Mouse (Mus musculus): ENCODE results near the gene Prkar1b.

Gene Prkar1b

GRCm38 (mm10) chr5:139146476-139147075 is 3.2 kb downstream of the Prkar1b start:
- ATAC-seq (ENCODE audit: low TSS enrichment), result no peak

GRCm38 (mm10) chr5:139145726-139146125 is 4.1 kb downstream of the Prkar1b start:
- no peak for ATAC-seq (ENCODE audit: low TSS enrichment)

DNA sequence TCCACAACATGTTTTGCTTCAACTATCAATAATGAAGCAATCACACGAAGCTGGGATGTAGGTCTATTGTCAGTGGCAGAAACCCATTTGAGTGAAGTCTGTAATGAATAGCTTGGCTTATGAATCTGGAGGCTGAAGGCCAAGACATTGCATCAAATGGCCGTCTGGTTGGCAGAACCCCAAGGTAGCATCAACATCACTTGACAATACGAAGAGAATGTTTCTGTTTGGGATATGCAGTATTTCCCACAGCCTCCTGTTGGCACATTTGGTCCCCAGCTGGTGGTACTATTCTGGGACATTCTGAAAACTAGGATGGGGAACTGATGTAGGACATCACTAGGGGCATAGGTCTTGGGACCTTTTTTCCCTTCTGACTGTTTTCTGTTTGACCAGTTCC is 5.9 kb downstream of the Prkar1b start:
- no peak for ATAC-seq (ENCODE audit: low TSS enrichment)

DNA sequence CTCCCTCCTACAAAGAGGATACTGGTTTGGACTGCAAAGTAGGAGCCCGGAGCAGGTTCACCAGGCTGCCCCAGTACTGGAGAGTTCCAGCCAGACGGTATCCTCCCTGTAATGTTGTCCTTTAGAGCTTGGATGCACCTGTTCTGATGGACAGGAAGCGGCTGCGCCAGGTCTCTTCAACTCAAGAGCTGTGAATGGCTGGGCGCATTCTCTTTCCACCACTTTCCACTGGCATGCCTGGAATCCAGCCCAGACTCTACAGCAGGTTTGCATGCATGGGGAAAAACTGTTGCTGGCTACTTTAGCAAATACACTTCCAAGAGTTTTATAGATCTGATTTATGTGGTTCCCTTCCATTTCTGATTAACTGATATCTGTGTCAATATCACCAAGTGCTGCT is 8.5 kb downstream of the Prkar1b start:
- ATAC-seq (ENCODE audit: low TSS enrichment), result 0 out of 2 replicates have a peak, but pooled peaks have one; percentile 11

DNA sequence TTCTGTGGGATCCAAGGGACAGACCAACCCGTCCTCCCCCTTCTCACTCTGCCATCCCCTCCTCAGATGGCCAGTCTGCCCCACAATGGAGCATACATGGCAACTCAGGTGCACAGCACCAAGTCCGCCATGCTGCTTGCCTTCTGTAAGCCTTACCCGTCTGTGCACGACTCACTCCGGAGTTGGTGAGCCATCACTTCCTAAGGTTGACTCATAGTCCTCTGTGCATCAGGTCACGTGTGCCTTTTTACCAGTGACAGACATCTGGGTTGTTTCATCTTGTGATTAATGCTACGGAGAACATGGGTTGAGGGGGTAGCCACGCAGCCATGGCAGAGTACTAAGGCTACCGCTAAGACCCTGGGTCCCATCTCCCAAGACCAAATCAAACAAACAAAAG is 9.2 kb downstream of the Prkar1b start:
- peak; percentile 14; the same call in 1 of the 2 replicates for ATAC-seq (ENCODE audit: low TSS enrichment)

- ATAC-seq (ENCODE audit: low TSS enrichment), result no peak
Measured at GRCm38 (mm10) chr5:139138926-139139472, 10.8 kb downstream of the Prkar1b start.

DNA sequence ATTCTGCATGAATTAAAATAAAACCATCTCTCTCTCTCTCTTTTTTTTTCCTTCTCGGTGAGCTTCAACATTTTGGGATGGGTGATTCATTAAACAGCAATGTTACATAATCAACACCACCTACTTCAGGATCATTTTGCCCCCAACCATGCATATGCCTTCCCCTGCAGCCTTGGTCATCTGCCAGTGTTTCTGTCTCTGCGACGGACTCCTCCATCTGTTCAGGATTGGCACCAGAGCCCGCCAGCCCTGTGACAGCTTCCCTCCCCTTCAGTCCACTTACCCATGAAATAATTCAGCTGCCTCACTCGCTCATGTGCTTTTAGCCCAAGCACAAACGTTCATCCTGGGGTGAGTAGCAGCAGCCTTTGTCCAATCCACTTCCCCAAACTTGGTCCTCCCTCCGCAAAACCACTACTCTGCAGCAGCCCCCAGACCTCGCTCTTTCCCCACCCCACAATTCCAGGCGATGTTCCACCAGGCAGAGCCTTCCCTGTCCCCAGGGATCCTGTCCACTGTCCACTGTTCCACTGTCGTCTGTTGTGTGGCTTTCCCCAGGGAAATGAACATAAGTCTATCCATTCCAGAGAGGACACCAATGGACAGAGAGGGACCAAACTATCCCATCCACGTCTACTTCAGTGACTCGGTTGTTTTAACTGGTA is 11.4 kb downstream of the Prkar1b start:
- ATAC-seq (ENCODE audit: low TSS enrichment), result peak; percentile 61

DNA sequence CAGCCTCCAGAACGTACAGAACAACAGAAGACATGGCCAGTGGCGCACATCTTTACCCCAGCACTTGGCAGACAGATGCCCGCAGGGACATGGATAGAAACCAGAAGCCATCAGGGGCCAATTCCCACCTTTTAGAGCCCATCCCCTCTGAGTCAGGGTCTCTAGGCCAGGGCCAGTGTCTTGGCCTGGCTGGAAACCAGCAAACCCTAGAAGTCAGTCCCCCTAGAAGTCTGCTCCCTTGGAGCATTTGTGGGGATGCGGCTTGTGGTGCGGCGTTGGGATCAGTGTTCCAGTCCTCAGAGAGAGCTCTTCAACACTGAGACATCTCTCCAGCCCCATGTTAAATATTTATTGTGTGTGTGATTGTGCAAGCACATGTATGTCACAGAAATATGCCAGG is 12.6 kb downstream of the Prkar1b start:
- ATAC-seq (ENCODE audit: low TSS enrichment), result no peak

GRCm38 (mm10) chr5:139136341-139136740 is 13.5 kb downstream of the Prkar1b start:
- ATAC-seq (ENCODE audit: low TSS enrichment), result peak; percentile 53; the same call in 1 of the 2 replicates

GRCm38 (mm10) chr5:139134501-139134900 is 15.3 kb downstream of the Prkar1b start:
- no peak for ATAC-seq (ENCODE audit: low TSS enrichment)

DNA sequence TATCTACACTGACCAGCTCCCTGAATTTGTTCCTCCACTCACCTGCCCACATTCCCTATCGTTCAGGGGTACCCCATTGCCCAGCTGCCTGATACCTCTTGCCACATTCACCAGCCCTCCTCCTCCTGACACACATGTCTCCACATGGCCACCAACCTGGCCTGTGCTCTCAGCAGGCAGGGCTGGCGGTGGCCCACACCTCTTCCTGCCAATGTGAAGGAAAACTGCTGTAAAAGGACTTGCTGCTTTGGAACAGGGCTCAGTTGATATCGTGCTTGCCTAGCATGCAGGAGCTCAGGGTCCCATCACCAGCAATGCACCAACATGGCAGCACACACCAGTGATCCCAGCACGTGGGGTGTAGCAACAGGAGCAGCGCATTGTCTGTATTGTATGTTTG is 19.4 kb downstream of the Prkar1b start:
- no peak for ATAC-seq (ENCODE audit: low TSS enrichment)

- ATAC-seq (ENCODE audit: low TSS enrichment), result peak; percentile 56
Measured at GRCm38 (mm10) chr5:139129572-139130151, 20.1 kb downstream of the Prkar1b start.

DNA sequence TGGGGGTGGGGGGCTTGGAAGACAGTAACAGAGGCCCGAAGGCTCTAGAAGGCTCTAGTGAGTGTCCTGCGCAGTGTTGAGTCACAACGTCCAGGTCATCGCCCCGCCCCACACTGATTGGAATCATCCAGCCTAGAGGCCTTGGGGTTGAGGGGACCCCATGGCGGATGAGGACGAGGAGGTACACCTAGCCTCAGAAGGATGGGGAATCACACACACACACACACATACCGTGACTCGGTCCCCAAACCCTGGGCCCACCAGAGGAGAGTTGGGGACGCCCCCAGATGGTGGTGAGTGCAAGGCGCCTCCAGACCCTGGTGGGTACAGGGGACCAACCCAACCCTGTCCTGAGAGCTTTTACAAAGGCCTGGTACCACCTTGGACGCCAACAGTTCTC is 20.7 kb downstream of the Prkar1b start:
- ATAC-seq (ENCODE audit: low TSS enrichment), result 0 out of 2 replicates have a peak, but pooled peaks have one; percentile 21

- ATAC-seq (ENCODE audit: low TSS enrichment), result 0 out of 2 replicates have a peak, but pooled peaks have one; percentile 14
Measured at GRCm38 (mm10) chr5:139128476-139129065, 21.2 kb downstream of the Prkar1b start.

DNA sequence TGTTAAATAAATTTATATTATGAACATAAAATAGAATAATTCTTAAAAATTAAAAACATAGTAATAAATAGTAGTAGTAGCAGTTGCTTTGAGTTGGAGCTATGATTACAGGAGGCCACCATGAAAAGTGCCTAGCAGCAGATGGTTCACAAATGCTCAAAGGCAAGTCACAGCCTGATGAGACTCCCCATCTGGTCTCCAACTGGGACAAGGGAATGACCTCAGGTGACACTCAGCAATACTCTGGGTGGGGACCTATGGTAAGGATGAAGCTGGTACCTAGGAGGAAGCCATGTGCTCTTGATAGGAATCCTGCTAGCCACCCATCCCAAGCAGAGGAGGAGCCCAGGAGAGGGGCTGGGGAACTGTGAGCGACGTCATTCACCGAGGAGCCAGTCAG is 24.1 kb downstream of the Prkar1b start:
- no peak for ATAC-seq (ENCODE audit: low TSS enrichment)

GRCm38 (mm10) chr5:139118961-139119276 is 30.9 kb downstream of the Prkar1b start:
- no peak for ATAC-seq (ENCODE audit: low TSS enrichment)

GRCm38 (mm10) chr5:139118139-139118960 is 31.5 kb downstream of the Prkar1b start:
- ATAC-seq (ENCODE audit: low TSS enrichment), result no peak

DNA sequence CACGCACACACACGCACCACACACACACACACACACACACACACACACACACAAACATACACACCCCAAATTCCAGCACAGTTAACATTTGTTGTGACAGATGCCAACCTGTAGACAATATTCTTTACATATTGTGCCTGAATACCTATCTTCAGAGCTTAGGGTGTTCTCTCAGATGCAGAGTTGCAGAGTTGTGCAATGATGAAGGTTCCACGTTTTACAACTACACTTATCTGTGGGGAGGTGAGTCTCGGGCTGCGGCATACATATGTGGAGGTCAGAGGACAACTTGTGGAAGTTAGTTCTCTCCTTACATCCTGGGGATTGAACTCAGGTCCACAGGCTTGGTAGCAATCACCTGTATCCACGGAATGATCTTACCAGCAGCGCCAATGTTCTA is 34.3 kb downstream of the Prkar1b start:
- ATAC-seq (ENCODE audit: low TSS enrichment), result no peak

DNA sequence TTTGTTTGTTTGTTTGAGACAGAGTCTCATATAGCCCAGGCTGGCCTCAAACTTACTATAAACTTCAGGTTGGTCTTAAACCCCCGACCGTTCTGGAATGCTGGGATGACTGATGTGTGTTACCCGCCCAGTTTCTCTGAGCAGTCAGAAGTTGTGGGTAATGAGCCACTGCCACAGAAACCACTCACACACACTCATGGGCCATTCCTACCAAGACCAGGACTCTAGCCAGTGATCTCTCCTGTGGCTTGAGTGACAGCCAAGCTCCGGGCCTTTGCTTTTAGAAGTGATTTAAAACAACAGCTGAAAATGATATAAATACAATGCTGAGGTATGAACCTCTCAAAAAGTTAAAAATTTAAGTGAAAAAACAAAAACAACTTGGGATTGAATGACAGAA is 34.9 kb downstream of the Prkar1b start:
- no peak for ATAC-seq (ENCODE audit: low TSS enrichment)

- peak; percentile 5; the same call in 1 of the 2 replicates for ATAC-seq (ENCODE audit: low TSS enrichment)
Measured at GRCm38 (mm10) chr5:139112418-139112817, 37.4 kb downstream of the Prkar1b start.

- ATAC-seq (ENCODE audit: low TSS enrichment), result peak; percentile 64
Measured at GRCm38 (mm10) chr5:139111991-139112390, 37.8 kb downstream of the Prkar1b start.
